Mouse (Mus musculus) CH12.LX (cell line): ENCODE data around the gene Dkk2. TPM values are rescaled to one million over a fixed set of nuclear protein-coding genes. Genes with fewer than 3 reads are reported as not detected.
"Not testable (repeated sequence)": the region's sequence is repeated elsewhere in the genome, so short reads cannot be mapped to it uniquely, and the experiment has no call there.

Experiments
- DNase-seq: peaks from one replicate; pipeline ENCODE4 v3.0.0-alpha.2; 2013; ENCODE audit errors: extremely low read depth
- H3K27ac ChIP-seq: 2 replicates; pipeline ENCODE4 v1.5.1; 2012; ENCODE audit warnings: low read depth, mild to moderate bottlenecking, control low read depth, moderate library complexity; ENCODE audit not compliant: insufficient read depth
- H3K27me3 ChIP-seq: replicated peaks from 2 replicates; pipeline ENCODE3; 2012; ENCODE audit warnings: inconsistent platforms
- H3K36me3 ChIP-seq, 2 experiments: replicated peaks in 1 of 2; 2 replicates each; pipeline versions ENCODE3 to v1.6.1; 2012; ENCODE audit warnings: inconsistent platforms in 1 of 2, low read length in 1 of 2, mild to moderate bottlenecking in 1 of 2, mixed read lengths in 1 of 2, moderate library complexity in 1 of 2; ENCODE audit not compliant: control insufficient read depth in 1 of 2, insufficient read depth in 1 of 2
- H3K4me1 ChIP-seq, 2 experiments: 2 replicates each; pipeline ENCODE4 v1.6.1; 2012; ENCODE audit warnings: inconsistent platforms in 1 of 2, moderate library complexity in 1 of 2; ENCODE audit not compliant: insufficient read depth in 2 of 2, control insufficient read depth in 1 of 2
- H3K4me2 ChIP-seq: 2 replicates; pipeline ENCODE4 v1.6.1; 2012; ENCODE audit warnings: low read depth, mild to moderate bottlenecking, control low read depth; ENCODE audit not compliant: poor library complexity, insufficient read depth, severe bottlenecking
- H3K4me3 ChIP-seq, 3 experiments: fragments of 150-350 bp in 1 of 3; sonication (generic) in 1 of 3; replicated peaks in 1 of 3; 2 replicates each; pipeline versions ENCODE3 to v1.5.1; 2011 to 2012; ENCODE audit warnings: low read depth in 2 of 3, low read length in 2 of 3, mild to moderate bottlenecking in 2 of 3, moderate library complexity in 2 of 3, control low read depth in 1 of 3, improper control_type of control experiment in 1 of 3, inconsistent platforms in 1 of 3, mixed read lengths in 1 of 3; ENCODE audit not compliant: poor library complexity in 1 of 3
- H3K79me2 ChIP-seq: replicated peaks from 2 replicates; pipeline ENCODE4 v1.6.1; 2012; ENCODE audit warnings: mild to moderate bottlenecking, moderate library complexity; ENCODE audit not compliant: control insufficient read depth, poor library complexity, insufficient read depth, severe bottlenecking; ENCODE audit errors: extremely low read depth
- H3K9ac ChIP-seq: 2 replicates; pipeline ENCODE4 v1.6.1; 2012; ENCODE audit warnings: low read depth, mild to moderate bottlenecking, control low read depth, moderate library complexity; ENCODE audit not compliant: insufficient read depth
- H3K9me3 ChIP-seq: replicated peaks from 2 replicates; pipeline ENCODE3; 2012; ENCODE audit warnings: low read length, inconsistent platforms, mixed read lengths
- BHLHE40 ChIP-seq: IDR thresholded peaks from 2 replicates; pipeline ENCODE4 v1.6.1; 2011; ENCODE audit warnings: mild to moderate bottlenecking, low read depth, low read length, improper control_type of control experiment
- GABPA ChIP-seq: IDR thresholded peaks from 2 replicates; pipeline ENCODE4 v1.6.1; 2012; ENCODE audit warnings: low read depth, low read length, improper control_type of control experiment, inconsistent platforms; ENCODE audit not compliant: insufficient replicate concordance
- IRF4 ChIP-seq: IDR thresholded peaks from 2 replicates; pipeline ENCODE4 v1.6.1; 2014; ENCODE audit warnings: low read depth, mild to moderate bottlenecking, inconsistent platforms, low read length, improper control_type of control experiment
- JUN ChIP-seq: IDR thresholded peaks from 2 replicates; pipeline ENCODE4 v1.6.1; 2011; ENCODE audit warnings: low read depth, mild to moderate bottlenecking, low read length, improper control_type of control experiment, moderate library complexity; ENCODE audit not compliant: insufficient read depth
- MAX ChIP-seq: IDR thresholded peaks from 2 replicates; pipeline ENCODE4 v1.6.1; 2011; ENCODE audit warnings: low read length, improper control_type of control experiment
- MAZ ChIP-seq: IDR thresholded peaks from 2 replicates; pipeline ENCODE4 v1.6.1; 2012; ENCODE audit warnings: low read depth, mild to moderate bottlenecking, inconsistent platforms, low read length, improper control_type of control experiment, moderate library complexity
- MYC ChIP-seq: IDR thresholded peaks from 2 replicates; pipeline ENCODE4 v1.6.1; 2011; ENCODE audit warnings: low read depth, mild to moderate bottlenecking, improper control_type of control experiment, low read length
- NRF1 ChIP-seq: IDR thresholded peaks from 2 replicates; pipeline ENCODE4 v1.6.1; 2014; ENCODE audit warnings: low read depth, mild to moderate bottlenecking, inconsistent platforms, low read length, improper control_type of control experiment, moderate library complexity
- RAD21 ChIP-seq: IDR thresholded peaks from 2 replicates; pipeline ENCODE4 v1.6.1; 2011; ENCODE audit warnings: low read depth, mild to moderate bottlenecking, low read length, improper control_type of control experiment, moderate library complexity
- RCOR1 ChIP-seq: conservative IDR thresholded peaks from 2 replicates; pipeline ENCODE4 v1.6.1; 2012; ENCODE audit warnings: low read depth, mild to moderate bottlenecking, inconsistent platforms, low read length, improper control_type of control experiment
- SMC3 ChIP-seq: IDR thresholded peaks from 2 replicates; pipeline ENCODE4 v1.6.1; 2011; ENCODE audit warnings: low read depth, low read length, improper control_type of control experiment
- TBP ChIP-seq: conservative IDR thresholded peaks from 2 replicates; pipeline ENCODE4 v1.6.1; 2011; ENCODE audit warnings: low read depth, low read length, improper control_type of control experiment
- TCF12 ChIP-seq: IDR thresholded peaks from 2 replicates; pipeline ENCODE4 v1.6.1; 2014; ENCODE audit warnings: low read depth, mild to moderate bottlenecking, inconsistent platforms, low read length, improper control_type of control experiment
- UBTF ChIP-seq: IDR thresholded peaks from 2 replicates; pipeline ENCODE4 v1.6.1; 2012; ENCODE audit warnings: low read depth, mild to moderate bottlenecking, inconsistent platforms, low read length, improper control_type of control experiment, moderate library complexity
- ZC3H11A ChIP-seq: IDR thresholded peaks from 2 replicates; pipeline ENCODE4 v1.6.1; 2012; ENCODE audit warnings: low read depth, mild to moderate bottlenecking, inconsistent platforms, low read length, improper control_type of control experiment
- dilution Hi-C: fragments of 300-500 bp; cut with MboI; formaldehyde crosslinking; loops from 2 replicates; pipeline ENCODE4 v1.14.3; 2020; ENCODE audit warnings: low sequenced_read_pairs; ENCODE audit not compliant: extremely low pct_unique_long_range_greater_than_20kb, extremely low pct_ligation_motif_present
- in situ Hi-C: fragments of 300-500 bp; cut with MboI; formaldehyde crosslinking; loops from 3 replicates; pipeline ENCODE4 v1.14.3; 2019; ENCODE audit warnings: low sequenced_read_pairs, low pct_ligation_motif_present, low pct_unique_long_range_greater_than_20kb, mixed read lengths
- polyA plus RNA-seq: library from polyadenylated mRNA; unstranded; fragments of >175 nt; gene quantifications from 2 replicates; pipeline ENCODE4 v1.2.1, GENCODE M21; 2012; ENCODE audit warnings: low read depth; ENCODE audit not compliant: insufficient read length
- total RNA-seq, 2 experiments: library from RNA; depleted of rRNA; stranded (reverse); fragments of 300-350 nt in 1 of 2; fragments of >200 nt in 1 of 2; gene quantifications; 2 replicates each; pipeline ENCODE4 v1.2.3; 2012 to 2014

Gene Dkk2
- total and polyA plus RNA-seq, 3 experiments, result not detected

DNA sequence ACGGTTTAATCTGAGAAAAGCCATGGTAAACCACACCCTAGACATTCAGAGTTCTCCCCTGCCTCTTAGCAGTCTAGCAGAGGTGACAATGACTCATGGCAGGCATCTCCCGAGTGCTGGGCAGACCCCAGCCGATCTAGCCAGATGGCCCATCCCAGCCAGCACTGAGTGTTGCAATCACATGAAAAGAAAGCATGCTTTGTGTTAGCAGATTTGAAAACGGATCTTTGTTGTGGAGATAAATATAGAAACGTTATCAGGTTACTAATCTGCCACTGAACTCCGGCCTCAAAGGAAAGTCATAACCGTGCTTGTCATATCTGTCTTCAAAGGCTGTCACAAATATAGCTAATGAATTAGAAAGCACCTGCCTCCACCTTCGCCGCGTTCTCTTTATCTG lies 47.4 kb upstream of the Dkk2 start:
- Histone ChIP-seq H3K27me3 (no peaks in the 10 kb centered on the region), H3K79me2 (no peaks in the 10 kb centered on the region), H3K4me2 (peak overlapping the region; percentile 51), H3K9me3 (no peaks in the 10 kb centered on the region), H3K4me1 (peaks cover 0 to 3% of the 10 kb centered on the region in 2 experiments; a peak in 2 of 4 replicates), H3K27ac (no peak overlapping the region), H3K9ac (no peak overlapping the region), H3K4me3 (no peak overlapping the region), H3K36me3 (no peaks in the 10 kb centered on the region)
- in situ Hi-C loops (no loop called here), dilution Hi-C loops (no loop called here)
- DNase-seq, result no peak
- TF ChIP-seq RCOR1 (no peak), MAX (no peak), NRF1 (no peak), RAD21 (no peak), JUN (no peak)

- in situ Hi-C loops (no loop called here), dilution Hi-C loops (no loop called here)
- Histone ChIP-seq H3K27me3 (no peaks in the 10 kb centered on the region), H3K79me2 (no peaks in the 10 kb centered on the region), H3K36me3 (no peaks in the 10 kb centered on the region), H3K9ac (no peak overlapping the region), H3K4me1 (peaks cover 0 to 3% of the 10 kb centered on the region in 2 experiments; a peak in 2 of 4 replicates), H3K4me3 (no peak overlapping the region), H3K9me3 (no peaks in the 10 kb centered on the region), H3K4me2 (no peak overlapping the region), H3K27ac (no peak overlapping the region)
- no peak for DNase-seq
- TF ChIP-seq MYC (no peak), GABPA (no peak), TCF12 (no peak), RCOR1 (no peak), MAX (no peak), ZC3H11A (no peak), TBP (no peak)
Observed at GRCm38 (mm10) chr3:132040066-132040465, 45.0 kb upstream of the Dkk2 start.

DNA sequence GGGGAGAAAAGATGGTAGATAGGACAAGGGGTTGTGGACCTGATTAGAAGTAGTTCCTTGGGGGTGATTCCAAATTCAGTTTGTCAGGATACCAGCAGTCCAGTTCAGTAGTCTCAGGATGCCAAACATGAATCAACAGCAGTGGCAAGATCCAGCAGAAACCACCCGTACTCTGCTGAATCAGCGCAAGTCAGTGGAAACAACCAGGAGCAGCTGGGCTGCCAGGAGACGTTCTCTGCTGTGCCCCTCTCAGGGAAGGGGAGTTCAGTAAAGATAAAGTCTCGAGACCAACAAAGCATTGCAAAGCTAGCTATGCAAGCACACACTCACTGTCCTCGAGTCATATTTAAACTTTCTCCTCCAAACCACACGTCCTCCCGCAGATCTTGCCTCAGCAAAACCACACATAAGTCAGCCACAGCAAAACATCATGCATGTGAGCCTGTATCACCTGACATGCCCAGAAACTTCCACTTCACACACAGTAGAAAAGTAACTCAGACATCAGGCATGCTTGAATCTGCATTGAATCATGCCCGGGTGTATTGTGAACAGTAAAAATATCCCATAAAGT lies 34.1 kb upstream of the Dkk2 start:
- no peak overlapping the region for H3K27ac ChIP-seq

DNA sequence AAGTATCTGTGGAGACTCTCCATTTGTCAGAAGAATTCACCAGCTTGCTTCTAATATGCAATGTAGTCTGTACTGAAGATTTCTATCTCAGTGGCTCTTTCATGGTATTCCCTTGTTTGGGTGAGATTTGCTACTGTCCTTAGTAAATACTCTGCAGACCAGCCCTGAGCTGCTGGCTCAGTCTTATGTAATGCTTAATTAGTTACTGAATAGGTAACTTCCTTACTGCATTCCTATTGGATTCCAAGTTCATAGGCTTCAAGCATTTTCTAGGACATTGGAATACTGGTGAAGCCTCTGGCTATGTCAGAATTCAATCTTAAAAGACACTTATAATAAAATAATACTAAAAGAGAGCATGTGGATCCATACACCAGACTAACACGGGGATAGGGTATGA lies 22.3 kb upstream of the Dkk2 start:
- H3K27ac ChIP-seq, in situ Hi-C loops, DNase-seq, H3K4me1 ChIP-seq, H3K36me3 ChIP-seq, H3K4me2 ChIP-seq, H3K4me3 ChIP-seq, H3K9me3 ChIP-seq, H3K79me2 ChIP-seq, H3K27me3 ChIP-seq, dilution Hi-C loops, H3K9ac ChIP-seq: not testable (repeated sequence)

More for the DNA sequence above, 34.1 kb upstream of the Dkk2 start:
- H3K79me2 ChIP-seq, result no peaks in the 10 kb centered on the region
- no peak overlapping the region for H3K4me3 ChIP-seq
- H3K4me2 ChIP-seq, result no peak overlapping the region
- in situ Hi-C loops (no loop called here), dilution Hi-C loops (no loop called here)
- no peaks in the 10 kb centered on the region for H3K27me3 ChIP-seq
- no peaks in the 10 kb centered on the region for H3K4me1 ChIP-seq
- H3K9me3 ChIP-seq, result peaks cover 3% of the 10 kb centered on the region
- no peak overlapping the region for H3K9ac ChIP-seq
- TF ChIP-seq SMC3 (no peak), RCOR1 (no peak), MAZ (no peak), BHLHE40 (peak; percentile 35), UBTF (no peak), IRF4 (no peak)
- no peak for DNase-seq
- H3K36me3 ChIP-seq, result no peaks in the 10 kb centered on the region
